Mouse (Mus musculus): ENCODE results near the gene Calhm5. TPM values are rescaled to one million over a fixed set of nuclear protein-coding genes. Genes with fewer than 3 reads are reported as not detected.

Calhm5 gene
- polyA plus RNA-seq, 1 experiment from 2014 or later, result 0.83 TPM

DNA sequence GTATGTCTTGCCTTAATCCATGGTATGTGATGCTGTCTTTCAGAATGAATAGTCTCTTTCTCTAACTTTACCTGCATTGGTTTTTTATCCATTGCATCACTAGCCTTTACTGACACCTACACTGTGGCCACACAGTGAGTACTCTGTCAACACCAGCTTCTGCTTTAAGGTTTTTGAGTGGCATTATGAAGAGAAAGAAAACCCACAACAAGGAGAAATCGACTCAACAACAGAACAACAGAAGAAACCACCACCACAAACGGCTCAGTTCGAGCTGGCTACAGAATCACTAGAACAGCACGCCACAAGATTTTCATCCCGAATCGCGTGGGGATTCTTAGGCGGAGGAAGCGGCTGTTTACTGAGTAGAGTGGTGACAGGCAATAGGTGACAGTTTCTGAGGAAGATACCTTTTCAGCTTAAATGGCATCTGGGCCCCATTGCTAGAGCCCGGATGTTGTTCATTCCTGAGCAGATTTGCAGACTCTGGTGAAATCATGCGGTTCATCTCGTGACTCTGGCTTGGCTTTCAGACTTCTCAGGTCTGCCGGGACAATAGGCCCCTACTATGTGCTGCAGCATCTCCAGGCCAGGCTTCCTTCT is 14.6 kb upstream of the Calhm5 start:
- H3K27me3 ChIP-seq, result no peaks in the 10 kb centered on the region
- no peak overlapping the region for H3K27ac ChIP-seq (replicated peaks)
- H3K4me3 ChIP-seq, result no peak overlapping the region
- no peaks in the 10 kb centered on the region for H3K9me3 ChIP-seq
- 86% methylated on average over 13 of the region's 13 CpGs for WGBS
- no peak overlapping the region for H3K4me2 ChIP-seq
- H3K9ac ChIP-seq, result no peak overlapping the region
- no peaks in the 10 kb centered on the region for H3K4me1 ChIP-seq (replicated peaks)
- ATAC-seq (ENCODE audit: low FRiP score, low read depth), result no peak
- no peaks in the 10 kb centered on the region for H3K36me3 ChIP-seq

DNA sequence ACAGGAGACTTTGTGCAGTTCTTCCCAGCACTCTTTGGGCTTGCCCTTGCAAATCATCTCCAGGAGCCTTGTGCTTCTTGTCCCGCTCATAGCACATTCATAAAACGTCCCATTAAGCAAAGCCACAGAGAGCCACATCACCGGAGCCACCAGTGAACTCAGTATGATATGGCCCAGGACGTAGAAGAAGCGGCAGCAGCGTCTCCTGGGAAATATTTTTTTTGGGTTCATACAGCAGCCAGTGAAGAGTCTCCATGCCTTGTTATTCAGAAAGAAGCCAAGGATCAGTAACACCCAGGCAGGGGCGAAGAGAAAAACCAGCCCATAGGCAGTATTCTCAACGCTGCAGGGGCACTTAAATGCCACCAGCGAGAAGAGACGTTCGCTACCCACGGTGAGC is 355 bp downstream of the Calhm5 start:
- H3K9ac ChIP-seq, result no peak overlapping the region
- 61% methylated on average over 12 of the region's 12 CpGs for WGBS
- no peaks in the 10 kb centered on the region for H3K36me3 ChIP-seq
- no peaks in the 10 kb centered on the region for H3K27me3 ChIP-seq
- no peak overlapping the region for H3K27ac ChIP-seq (replicated peaks)
- peak overlapping the region; percentile 45 for H3K4me2 ChIP-seq
- peak overlapping the region; percentile 21 for H3K4me3 ChIP-seq
- H3K9me3 ChIP-seq, result no peaks in the 10 kb centered on the region
- no peaks in the 10 kb centered on the region for H3K4me1 ChIP-seq (replicated peaks)
- ATAC-seq (ENCODE audit: low FRiP score, low read depth), result 0 out of 2 replicates have a peak, but pooled peaks have one; percentile 27

DNA sequence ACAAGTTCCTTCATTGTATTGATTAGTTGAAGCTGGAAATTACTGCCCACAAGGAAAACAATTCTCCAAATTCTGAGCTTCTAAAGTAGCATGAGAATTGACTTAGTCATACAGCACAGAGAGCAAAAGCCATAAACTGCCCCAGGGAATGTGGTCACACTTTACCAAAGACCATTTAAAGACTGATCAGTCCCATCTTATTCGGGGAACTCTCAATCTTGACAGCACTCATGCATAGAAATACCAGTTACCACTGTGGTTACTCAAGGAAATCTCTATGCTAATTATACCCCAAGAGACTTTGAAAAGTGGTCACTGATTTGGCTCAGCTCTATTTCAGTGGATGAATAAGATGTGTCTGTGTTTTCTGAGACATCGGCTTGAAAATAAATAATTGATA is 1.2 kb downstream of the Calhm5 start:
- H3K4me3 ChIP-seq, result no peak overlapping the region
- ATAC-seq (ENCODE audit: low FRiP score, low read depth), result no peak
- H3K9me3 ChIP-seq, result no peaks in the 10 kb centered on the region
- no peaks in the 10 kb centered on the region for H3K4me1 ChIP-seq (replicated peaks)
- H3K36me3 ChIP-seq, result no peaks in the 10 kb centered on the region
- WGBS, result 69% methylated on average over 2 of the region's 2 CpGs
- no peak overlapping the region for H3K4me2 ChIP-seq
- H3K27ac ChIP-seq (replicated peaks), result no peak overlapping the region
- H3K9ac ChIP-seq, result no peak overlapping the region
- H3K27me3 ChIP-seq, result no peaks in the 10 kb centered on the region

DNA sequence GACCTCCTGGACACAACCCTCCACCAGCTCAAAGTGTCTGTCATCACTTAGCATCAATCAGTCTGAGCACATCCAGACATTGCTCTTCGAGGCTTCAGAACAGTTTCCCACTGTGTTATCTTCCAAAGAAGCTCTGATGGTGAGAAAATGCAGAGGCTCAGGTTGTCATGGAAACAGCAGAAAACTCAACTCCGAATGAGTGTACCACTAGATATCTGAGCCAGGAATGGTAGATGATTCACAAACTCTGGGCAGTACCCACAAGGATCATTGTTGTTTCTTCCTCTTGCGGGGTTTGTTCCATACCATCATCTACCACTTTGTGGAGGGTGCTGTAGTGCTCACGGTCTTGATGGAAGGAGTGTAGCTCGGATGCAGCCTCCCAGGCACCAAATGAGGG is 4.4 kb downstream of the Calhm5 start:
- 63% methylated on average over 5 of the region's 5 CpGs for WGBS
- Histone ChIP-seq H3K9me3 (no peaks in the 10 kb centered on the region), H3K36me3 (no peaks in the 10 kb centered on the region), H3K4me1 (replicated peaks) (no peaks in the 10 kb centered on the region), H3K4me2 (no peak overlapping the region), H3K27ac (replicated peaks) (no peak overlapping the region), H3K4me3 (no peak overlapping the region), H3K27me3 (no peaks in the 10 kb centered on the region), H3K9ac (no peak overlapping the region)
- ATAC-seq (ENCODE audit: low FRiP score, low read depth), result no peak

DNA sequence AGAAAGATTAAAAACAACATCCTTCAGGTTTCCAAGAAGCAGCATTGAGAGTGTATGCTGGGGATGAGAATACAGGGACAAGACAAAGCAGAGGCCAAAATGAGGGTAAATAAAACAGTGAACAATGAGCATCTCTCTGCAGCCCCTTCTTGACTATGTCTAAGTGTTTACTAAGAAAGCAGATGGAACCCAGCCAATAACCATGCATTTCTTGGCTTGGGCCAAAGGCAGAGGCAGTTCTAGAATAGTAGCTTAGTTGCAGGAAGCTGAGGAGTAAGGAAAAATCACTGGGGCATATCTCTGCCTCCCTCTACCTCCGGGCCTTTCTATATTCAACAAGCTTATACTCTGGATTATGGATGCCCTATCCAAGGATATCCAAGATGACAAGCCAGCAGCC is 5.8 kb downstream of the Calhm5 start:
- no peak for ATAC-seq (ENCODE audit: low FRiP score, low read depth)
- no peak overlapping the region for H3K9ac ChIP-seq
- WGBS, result 96% methylated on average over 1 of the region's 1 CpGs

DNA sequence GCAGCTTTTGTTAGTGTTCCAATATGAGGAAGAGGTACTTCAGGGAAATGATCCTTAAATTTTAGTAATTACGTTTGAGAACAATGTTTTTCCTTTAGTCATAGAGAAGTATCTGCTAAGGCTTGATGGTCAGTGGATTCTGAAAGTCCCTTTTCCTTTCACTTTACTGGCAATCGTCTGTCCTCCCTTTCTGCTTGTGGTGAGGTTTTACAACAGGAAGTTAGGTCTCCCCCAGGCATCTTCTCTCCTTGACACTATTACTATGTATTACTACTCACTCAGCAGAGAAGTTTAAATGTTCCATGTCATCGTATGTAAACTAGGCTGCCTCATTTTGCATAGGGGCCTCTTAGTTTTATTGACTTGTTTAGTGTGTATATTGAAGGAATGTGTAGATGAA is 6.8 kb downstream of the Calhm5 start:
- H3K27me3 ChIP-seq, result no peaks in the 10 kb centered on the region
- no peaks in the 10 kb centered on the region for H3K9me3 ChIP-seq
- H3K36me3 ChIP-seq, result no peaks in the 10 kb centered on the region
- no peak overlapping the region for H3K9ac ChIP-seq
- H3K4me1 ChIP-seq (replicated peaks), result no peaks in the 10 kb centered on the region
- H3K4me2 ChIP-seq, result no peak overlapping the region
- no peak for ATAC-seq (ENCODE audit: low FRiP score, low read depth)
- no peak overlapping the region for H3K4me3 ChIP-seq
- no peak overlapping the region for H3K27ac ChIP-seq (replicated peaks)
- WGBS, result 80% methylated on average over 3 of the region's 3 CpGs

More for the DNA sequence above, 5.8 kb downstream of the Calhm5 start:
- Histone ChIP-seq H3K27me3 (no peaks in the 10 kb centered on the region), H3K36me3 (no peaks in the 10 kb centered on the region), H3K4me3 (no peak overlapping the region), H3K4me2 (no peak overlapping the region), H3K27ac (replicated peaks) (no peak overlapping the region), H3K4me1 (replicated peaks) (no peaks in the 10 kb centered on the region), H3K9me3 (no peaks in the 10 kb centered on the region)

DNA sequence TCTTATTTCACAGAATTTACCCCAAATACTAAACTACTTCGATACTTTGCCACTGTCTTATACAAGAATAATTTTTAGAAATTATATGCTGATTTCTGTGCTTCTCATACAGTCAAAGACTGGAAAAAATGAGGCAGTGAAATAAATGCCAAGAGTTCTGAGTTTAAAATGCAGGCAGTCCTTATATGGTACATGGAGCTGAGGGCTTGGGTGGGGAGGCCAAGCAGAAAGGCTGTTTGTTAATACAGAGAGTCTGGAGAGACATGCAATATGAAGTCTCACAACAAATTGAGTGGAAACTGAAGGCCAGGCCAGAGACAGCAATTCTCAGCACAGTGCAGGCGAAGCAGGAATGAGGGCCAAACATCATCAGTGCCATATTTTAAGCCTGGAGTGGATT is 7.8 kb downstream of the Calhm5 start:
- Histone ChIP-seq H3K4me2 (no peak overlapping the region), H3K4me3 (no peak overlapping the region), H3K4me1 (replicated peaks) (no peaks in the 10 kb centered on the region), H3K27ac (replicated peaks) (no peak overlapping the region), H3K9me3 (no peaks in the 10 kb centered on the region), H3K27me3 (no peaks in the 10 kb centered on the region), H3K9ac (no peak overlapping the region), H3K36me3 (no peaks in the 10 kb centered on the region)
- 87% methylated on average over 2 of the region's 2 CpGs for WGBS
- no peak for ATAC-seq (ENCODE audit: low FRiP score, low read depth)

DNA sequence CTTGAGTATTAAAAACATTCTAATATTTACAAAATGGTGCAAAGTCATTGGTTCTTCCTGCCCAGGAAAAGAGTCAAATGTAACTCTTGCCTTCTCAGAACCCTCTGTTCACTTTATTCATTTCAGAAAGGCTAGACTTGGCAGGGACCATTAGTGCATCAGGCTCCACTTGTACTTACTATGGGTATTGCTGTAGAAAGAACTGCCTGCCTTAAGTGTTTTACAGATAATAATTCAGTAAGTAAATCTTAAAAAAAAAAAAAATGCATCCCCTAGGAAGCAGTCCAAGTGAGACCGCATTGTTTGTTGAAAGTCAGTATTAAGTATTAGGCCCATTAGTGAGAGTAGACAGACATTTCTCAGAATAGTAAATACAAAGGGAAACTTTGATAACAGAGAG is 9.8 kb downstream of the Calhm5 start:
- no peak for ATAC-seq (ENCODE audit: low FRiP score, low read depth)
- 91% methylated on average over 1 of the region's 1 CpGs for WGBS
- H3K4me1 ChIP-seq (replicated peaks), result no peaks in the 10 kb centered on the region

DNA sequence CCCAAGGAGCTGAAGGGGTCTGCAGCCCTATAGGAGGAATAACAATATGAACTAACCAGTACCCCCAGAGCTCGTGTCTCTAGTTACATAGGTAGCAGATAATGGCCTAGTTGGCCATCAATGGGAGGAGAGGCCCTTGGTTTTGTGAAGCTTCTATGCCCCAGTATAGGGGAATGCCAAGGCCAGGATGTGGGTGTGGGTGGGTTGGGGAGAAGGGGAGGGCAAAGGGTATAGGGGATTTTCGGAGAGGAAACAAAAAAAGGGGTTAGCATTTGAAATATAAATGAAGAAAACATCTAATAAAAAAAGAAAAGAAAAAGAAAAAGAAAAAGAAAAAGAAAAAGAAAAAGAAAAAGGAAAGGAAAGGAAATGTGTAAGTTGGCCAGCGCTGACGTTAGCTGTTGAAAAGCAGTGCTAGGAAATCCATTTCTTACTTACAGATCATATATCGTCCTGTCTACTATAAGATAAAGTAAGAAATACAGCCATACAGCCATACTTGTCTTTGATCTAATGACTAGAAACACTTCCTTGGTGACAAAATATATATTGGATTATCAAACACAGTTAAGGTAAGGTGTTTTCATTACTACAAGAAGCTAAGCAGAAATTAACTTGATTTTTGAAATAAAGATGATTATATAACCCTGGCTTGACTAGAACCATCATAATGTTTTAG is 21.7 kb downstream of the Calhm5 start:
- no peaks in the 10 kb centered on the region for H3K4me1 ChIP-seq (replicated peaks)
- WGBS, result 86% methylated on average over 5 of the region's 5 CpGs

More for the DNA sequence above, 9.8 kb downstream of the Calhm5 start:
- H3K4me3 ChIP-seq, result no peak overlapping the region
- H3K9me3 ChIP-seq, result no peaks in the 10 kb centered on the region
- H3K9ac ChIP-seq, result no peak overlapping the region
- H3K36me3 ChIP-seq, result no peaks in the 10 kb centered on the region
- H3K27ac ChIP-seq (replicated peaks), result no peak overlapping the region
- H3K27me3 ChIP-seq, result no peaks in the 10 kb centered on the region
- H3K4me2 ChIP-seq, result no peak overlapping the region

DNA sequence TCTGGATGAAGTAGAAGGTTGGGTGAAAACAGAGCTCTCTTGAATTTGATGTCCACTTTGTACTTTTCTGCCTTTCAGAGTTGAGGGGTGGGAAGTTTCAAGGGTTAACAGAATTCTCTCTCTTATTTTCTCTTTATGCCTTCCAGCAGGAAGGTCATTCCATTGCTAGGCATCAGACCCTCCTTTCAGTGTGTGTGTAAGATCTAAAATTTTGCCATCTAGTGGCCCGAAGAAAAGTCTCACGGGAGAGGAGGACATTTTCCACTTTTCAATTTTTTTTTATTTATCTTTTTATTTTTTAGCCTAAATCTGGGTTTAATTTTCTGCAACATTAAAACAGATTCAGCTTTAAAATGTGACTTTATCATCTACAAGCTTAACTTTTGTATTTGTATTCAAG is 24.7 kb downstream of the Calhm5 start:
- no peak overlapping the region for H3K4me3 ChIP-seq
- no peaks in the 10 kb centered on the region for H3K36me3 ChIP-seq
- H3K27me3 ChIP-seq, result no peaks in the 10 kb centered on the region
- H3K4me1 ChIP-seq (replicated peaks), result no peaks in the 10 kb centered on the region
- no peak for ATAC-seq (ENCODE audit: low FRiP score, low read depth)
- no peaks in the 10 kb centered on the region for H3K9me3 ChIP-seq
- no peak overlapping the region for H3K4me2 ChIP-seq
- WGBS, result 75% methylated on average over 2 of the region's 2 CpGs
- H3K9ac ChIP-seq, result no peak overlapping the region
- no peak overlapping the region for H3K27ac ChIP-seq (replicated peaks)

More for the DNA sequence above, 21.7 kb downstream of the Calhm5 start:
- no peaks in the 10 kb centered on the region for H3K27me3 ChIP-seq
- H3K9ac ChIP-seq, result no peak overlapping the region
- no peaks in the 10 kb centered on the region for H3K36me3 ChIP-seq
- H3K27ac ChIP-seq (replicated peaks), result no peak overlapping the region
- no peak for ATAC-seq (ENCODE audit: low FRiP score, low read depth)
- H3K4me3 ChIP-seq, result no peak overlapping the region
- H3K4me2 ChIP-seq, result no peak overlapping the region
- no peaks in the 10 kb centered on the region for H3K9me3 ChIP-seq

DNA sequence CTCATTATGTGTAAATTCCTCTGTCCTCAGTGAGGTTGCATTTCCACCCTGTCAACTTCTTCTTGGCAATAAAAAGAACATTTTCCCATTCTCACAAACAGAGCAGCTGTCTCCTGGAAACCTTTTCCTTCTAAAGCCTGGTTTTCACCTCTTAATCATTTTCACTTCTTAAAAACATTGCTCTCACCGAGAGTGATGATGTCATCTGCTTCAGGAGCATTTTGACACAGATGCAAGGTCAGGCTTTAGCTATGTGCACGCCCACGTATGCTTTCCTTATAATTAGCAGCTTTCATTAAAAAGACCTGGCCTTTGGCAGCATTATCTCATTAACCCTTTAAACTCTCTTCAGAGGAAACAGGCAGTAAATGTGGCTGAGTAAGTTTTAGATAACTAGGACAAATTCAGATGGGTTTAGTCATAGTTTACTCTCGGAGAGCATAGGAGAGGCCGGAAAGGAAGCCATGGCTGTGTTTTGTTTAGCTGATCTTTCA is 25.3 kb downstream of the Calhm5 start:
- Histone ChIP-seq H3K9ac (no peak overlapping the region), H3K9me3 (no peaks in the 10 kb centered on the region), H3K27ac (replicated peaks) (no peak overlapping the region), H3K27me3 (no peaks in the 10 kb centered on the region), H3K4me1 (replicated peaks) (no peaks in the 10 kb centered on the region), H3K36me3 (no peaks in the 10 kb centered on the region), H3K4me2 (no peak overlapping the region), H3K4me3 (no peak overlapping the region)
- ATAC-seq (ENCODE audit: low FRiP score, low read depth), result no peak
- WGBS, result 65% methylated on average over 5 of the region's 5 CpGs

DNA sequence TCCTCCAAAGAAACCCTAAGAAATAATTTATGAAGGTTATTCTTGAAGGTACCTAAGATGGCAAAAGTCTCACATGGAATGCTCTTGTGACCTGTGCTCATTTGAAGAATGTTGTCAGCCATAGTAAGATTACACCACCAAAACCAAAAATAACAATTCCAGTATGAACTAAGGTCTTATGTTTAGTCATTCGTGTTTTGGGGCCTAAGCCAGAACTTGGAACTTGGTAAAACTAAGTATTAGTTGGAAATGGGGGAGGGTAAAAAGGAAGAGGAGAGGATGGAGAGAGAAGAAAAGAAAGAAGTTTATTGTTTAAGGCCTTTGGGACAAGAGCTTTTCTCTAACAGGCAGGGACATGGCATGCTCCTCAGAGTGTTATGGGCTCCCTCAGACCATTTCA is 26.7 kb downstream of the Calhm5 start:
- 85% methylated on average over 1 of the region's 1 CpGs for WGBS
- no peak overlapping the region for H3K9ac ChIP-seq
- no peak overlapping the region for H3K4me2 ChIP-seq
- no peak for ATAC-seq (ENCODE audit: low FRiP score, low read depth)
- H3K27ac ChIP-seq (replicated peaks), result no peak overlapping the region
- H3K4me3 ChIP-seq, result no peak overlapping the region
- no peaks in the 10 kb centered on the region for H3K4me1 ChIP-seq (replicated peaks)
- H3K36me3 ChIP-seq, result no peaks in the 10 kb centered on the region
- no peaks in the 10 kb centered on the region for H3K9me3 ChIP-seq
- no peaks in the 10 kb centered on the region for H3K27me3 ChIP-seq

DNA sequence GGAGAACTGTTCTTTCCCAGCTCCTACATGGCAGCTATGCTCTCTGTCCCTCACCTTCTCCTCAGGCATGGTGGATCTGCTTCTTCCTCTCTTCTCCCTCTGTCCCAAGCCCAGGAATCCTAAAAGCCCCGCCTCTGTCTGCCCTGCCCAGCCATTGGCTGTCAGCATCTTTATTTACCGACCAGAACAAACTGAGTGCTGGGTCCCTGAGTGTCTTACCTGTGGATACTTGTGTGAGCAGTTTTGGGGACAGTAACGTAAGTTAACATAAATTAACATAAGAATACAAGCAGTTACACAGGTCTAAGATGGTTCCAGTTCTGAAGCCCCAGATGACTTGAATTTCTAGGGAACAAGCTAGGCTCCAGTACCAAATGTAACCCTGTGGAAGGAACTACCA is 29.7 kb downstream of the Calhm5 start:
- ATAC-seq (ENCODE audit: low FRiP score, low read depth), result no peak
- Histone ChIP-seq H3K4me1 (replicated peaks) (no peaks in the 10 kb centered on the region), H3K9ac (no peak overlapping the region), H3K36me3 (no peaks in the 10 kb centered on the region), H3K4me2 (no peak overlapping the region), H3K27me3 (no peaks in the 10 kb centered on the region), H3K9me3 (no peaks in the 10 kb centered on the region), H3K4me3 (no peak overlapping the region), H3K27ac (replicated peaks) (no peak overlapping the region)
- WGBS, result 50% methylated on average over 3 of the region's 3 CpGs

Measured in hindbrain, embryonic 15.5 days (tissue).